Mouse (Mus musculus): ENCODE measurements at regions not wholly inside any gene's neighbourhood (a gene's known extent, or its start where the extent isn't known, plus 50 kb on each side); places are given as distances from the start of the nearest gene placed in this dataset.
A peak's percentile ranks its signal among the peaks of the same experiment; 100 is the strongest.

GRCm38 (mm10) chr6:98588979-98589378 lies 246.4 kb upstream of the Gm765 start:
- no peak overlapping the region for H3K27ac ChIP-seq
- no peaks in the 10 kb centered on the region for H3K9me3 ChIP-seq (replicated peaks)
- no peaks in the 10 kb centered on the region for H3K4me1 ChIP-seq
- no peak overlapping the region for H3K4me2 ChIP-seq
- H3K27me3 ChIP-seq (replicated peaks): no peaks in the 10 kb centered on the region
- H3K9ac ChIP-seq: no peak overlapping the region
- WGBS (ENCODE audit: insufficient replicate concordance): 36% methylated on average over 4 of the region's 4 CpGs
- H3K36me3 ChIP-seq: no peaks in the 10 kb centered on the region
- H3K4me3 ChIP-seq: no peak overlapping the region
- ATAC-seq: 0 out of 2 replicates have a peak, but pooled peaks have one; percentile 47

GRCm38 (mm10) chr6:98584541-98584940 lies 242.0 kb upstream of the Gm765 start:
- Histone ChIP-seq H3K4me1 (no peaks in the 10 kb centered on the region), H3K4me3 (no peak overlapping the region), H3K9ac (no peak overlapping the region), H3K4me2 (no peak overlapping the region), H3K9me3 (replicated peaks) (no peaks in the 10 kb centered on the region), H3K27me3 (replicated peaks) (no peaks in the 10 kb centered on the region), H3K27ac (no peak overlapping the region), H3K36me3 (no peaks in the 10 kb centered on the region)
- ATAC-seq: no peak
- WGBS (ENCODE audit: insufficient replicate concordance): 68% methylated on average over 4 of the region's 4 CpGs

GRCm38 (mm10) chr6:98582826-98583225 lies 240.3 kb upstream of the Gm765 start:
- Histone ChIP-seq H3K4me3 (no peak overlapping the region), H3K36me3 (no peaks in the 10 kb centered on the region), H3K27ac (no peak overlapping the region), H3K4me2 (no peak overlapping the region), H3K4me1 (no peaks in the 10 kb centered on the region), H3K9me3 (replicated peaks) (no peaks in the 10 kb centered on the region), H3K27me3 (replicated peaks) (no peaks in the 10 kb centered on the region), H3K9ac (no peak overlapping the region)
- 71% methylated on average over 2 of the region's 2 CpGs for WGBS (ENCODE audit: insufficient replicate concordance)
- ATAC-seq: no peak

DNA sequence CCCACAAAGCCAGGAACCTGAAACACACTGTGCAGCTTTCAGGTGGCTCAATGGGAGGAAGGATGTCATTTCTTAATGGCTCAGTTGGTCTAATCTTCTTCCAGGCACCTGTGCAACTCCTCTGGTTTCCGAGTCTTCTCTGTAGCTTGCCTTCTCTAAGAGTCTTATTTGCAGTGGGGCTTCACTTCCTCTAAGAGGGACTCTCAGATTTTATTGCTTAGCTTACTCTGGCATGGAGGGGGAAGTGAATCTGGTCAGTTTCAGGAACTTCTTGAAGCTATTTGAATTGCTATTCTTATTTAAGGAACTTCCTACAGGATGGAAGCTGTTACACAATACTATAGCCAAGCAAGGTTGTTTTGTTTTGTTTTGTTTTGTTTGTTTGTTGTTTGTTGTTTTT lies 232.7 kb upstream of the Gm765 start:
- no peak for ATAC-seq
- 59% methylated on average over 1 of the region's 1 CpGs for WGBS (ENCODE audit: insufficient replicate concordance)

GRCm38 (mm10) chr6:98555702-98556101 lies 213.1 kb upstream of the Gm765 start:
- H3K4me2 ChIP-seq: no peak overlapping the region
- no peaks in the 10 kb centered on the region for H3K4me1 ChIP-seq
- H3K9ac ChIP-seq: no peak overlapping the region
- no peaks in the 10 kb centered on the region for H3K36me3 ChIP-seq
- WGBS (ENCODE audit: insufficient replicate concordance): 64% methylated on average over 1 of the region's 1 CpGs
- H3K4me3 ChIP-seq: no peak overlapping the region
- H3K27ac ChIP-seq: no peak overlapping the region
- ATAC-seq: no peak
- no peaks in the 10 kb centered on the region for H3K9me3 ChIP-seq (replicated peaks)
- no peaks in the 10 kb centered on the region for H3K27me3 ChIP-seq (replicated peaks)

More for the DNA sequence above, 232.7 kb upstream of the Gm765 start:
- Histone ChIP-seq H3K4me2 (no peak overlapping the region), H3K36me3 (no peaks in the 10 kb centered on the region), H3K9ac (no peak overlapping the region), H3K27me3 (replicated peaks) (no peaks in the 10 kb centered on the region), H3K27ac (no peak overlapping the region), H3K9me3 (replicated peaks) (no peaks in the 10 kb centered on the region), H3K4me1 (no peaks in the 10 kb centered on the region), H3K4me3 (no peak overlapping the region)

GRCm38 (mm10) chr6:98553922-98554321 lies 211.4 kb upstream of the Gm765 start:
- Histone ChIP-seq H3K4me1 (no peaks in the 10 kb centered on the region), H3K36me3 (no peaks in the 10 kb centered on the region), H3K27me3 (replicated peaks) (no peaks in the 10 kb centered on the region), H3K27ac (no peak overlapping the region), H3K9me3 (replicated peaks) (no peaks in the 10 kb centered on the region), H3K4me3 (no peak overlapping the region), H3K9ac (no peak overlapping the region), H3K4me2 (no peak overlapping the region)
- 55% methylated on average over 1 of the region's 1 CpGs for WGBS (ENCODE audit: insufficient replicate concordance)
- no peak for ATAC-seq

- no peaks in the 10 kb centered on the region for H3K36me3 ChIP-seq
- no peaks in the 10 kb centered on the region for H3K4me1 ChIP-seq
- H3K4me3 ChIP-seq: no peak overlapping the region
- H3K4me2 ChIP-seq: no peak overlapping the region
- ATAC-seq: no peak
- H3K9me3 ChIP-seq (replicated peaks): no peaks in the 10 kb centered on the region
- no peaks in the 10 kb centered on the region for H3K27me3 ChIP-seq (replicated peaks)
- H3K27ac ChIP-seq: no peak overlapping the region
- 71% methylated on average over 3 of the region's 3 CpGs for WGBS (ENCODE audit: insufficient replicate concordance)
- no peak overlapping the region for H3K9ac ChIP-seq
These were observed 209.2 kb upstream of the Gm765 start for GRCm38 (mm10) chr6:98551781-98552180.

DNA sequence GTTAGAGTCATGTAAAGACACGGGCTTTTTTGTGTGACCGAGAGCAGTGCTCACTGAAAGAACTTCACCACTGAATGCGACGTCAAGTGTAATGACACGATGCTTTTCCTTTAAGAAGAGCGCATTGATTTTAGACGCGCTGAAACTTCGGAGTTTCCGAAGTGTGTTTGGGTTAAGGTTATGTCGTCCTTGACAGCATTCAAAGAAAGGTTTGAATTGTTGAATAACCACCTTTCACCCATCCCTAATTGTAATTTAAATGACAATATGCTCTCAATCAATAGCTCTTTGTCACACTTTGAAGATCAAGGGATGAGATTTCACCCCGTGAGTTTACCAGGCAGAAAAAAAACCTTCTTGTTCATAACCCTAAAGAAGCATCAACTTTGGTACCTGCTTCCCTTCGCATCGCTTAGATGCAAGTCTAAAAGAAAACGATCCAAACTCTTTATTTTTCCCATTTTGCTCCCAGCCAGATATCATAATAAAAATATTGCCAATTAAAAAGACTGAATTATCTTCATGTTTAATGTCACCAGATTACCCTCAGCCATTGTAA lies 184.4 kb upstream of the Gm765 start:
- H3K4me2 ChIP-seq: no peak overlapping the region
- H3K27me3 ChIP-seq (replicated peaks): no peaks in the 10 kb centered on the region
- 0 out of 2 replicates have a peak, but pooled peaks cover 3% of the 10 kb centered on the region for H3K4me1 ChIP-seq
- H3K9me3 ChIP-seq (replicated peaks): no peaks in the 10 kb centered on the region
- no peak overlapping the region for H3K27ac ChIP-seq
- 67% methylated on average over 15 of the region's 15 CpGs for WGBS (ENCODE audit: insufficient replicate concordance)
- H3K4me3 ChIP-seq: no peak overlapping the region
- H3K36me3 ChIP-seq: no peaks in the 10 kb centered on the region
- ATAC-seq: no peak
- H3K9ac ChIP-seq: no peak overlapping the region

DNA sequence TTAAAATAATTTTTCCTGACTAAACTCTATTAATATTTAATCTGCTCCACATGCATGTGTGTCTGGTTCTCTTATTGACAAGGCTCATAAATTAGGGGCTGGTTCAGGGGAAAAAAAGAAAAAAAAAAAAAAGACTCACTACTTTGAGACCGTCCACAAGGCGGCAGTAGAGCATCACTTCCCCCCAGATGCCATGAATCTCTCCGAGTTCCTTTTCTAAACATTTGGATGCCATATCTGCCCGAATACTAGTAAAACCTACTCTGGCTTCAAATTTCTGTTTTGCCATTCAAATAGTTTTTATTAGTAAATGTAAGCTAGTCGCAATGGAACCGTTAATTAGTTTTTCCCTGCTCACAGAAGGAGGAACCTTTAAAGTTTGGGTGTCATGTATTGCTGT lies 182.7 kb upstream of the Gm765 start:
- H3K9me3 ChIP-seq (replicated peaks): no peaks in the 10 kb centered on the region
- H3K36me3 ChIP-seq: no peaks in the 10 kb centered on the region
- H3K4me1 ChIP-seq: 0 out of 2 replicates have a peak, but pooled peaks cover 3% of the 10 kb centered on the region
- no peak overlapping the region for H3K4me3 ChIP-seq
- no peaks in the 10 kb centered on the region for H3K27me3 ChIP-seq (replicated peaks)
- H3K4me2 ChIP-seq: no peak overlapping the region
- H3K27ac ChIP-seq: no peak overlapping the region
- no peak for ATAC-seq
- WGBS (ENCODE audit: insufficient replicate concordance): 10% methylated on average over 6 of the region's 6 CpGs
- H3K9ac ChIP-seq: no peak overlapping the region

DNA sequence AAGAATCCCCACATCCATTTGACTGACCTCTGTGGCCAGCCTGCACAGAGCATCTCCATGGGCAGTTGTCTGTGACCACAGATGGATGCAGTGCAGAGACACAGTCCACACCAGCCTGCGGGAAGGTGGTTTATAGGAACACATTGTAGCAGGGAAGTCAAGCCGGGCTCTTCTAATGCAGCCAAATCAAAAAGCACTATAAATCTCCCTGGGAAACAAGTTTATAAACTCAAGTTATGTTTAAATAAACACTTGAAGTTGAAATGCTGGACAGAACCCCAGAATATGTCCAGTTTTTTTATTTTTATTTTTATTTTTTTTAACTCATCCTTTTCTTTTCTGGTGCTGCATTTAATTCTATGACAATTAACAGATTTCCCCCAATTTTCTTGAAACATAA lies 182.1 kb upstream of the Gm765 start:
- Histone ChIP-seq H3K4me1 (0 out of 2 replicates have a peak, but pooled peaks cover 3% of the 10 kb centered on the region), H3K4me3 (no peak overlapping the region), H3K4me2 (no peak overlapping the region), H3K36me3 (no peaks in the 10 kb centered on the region), H3K9ac (no peak overlapping the region), H3K27ac (no peak overlapping the region), H3K9me3 (replicated peaks) (no peaks in the 10 kb centered on the region), H3K27me3 (replicated peaks) (no peaks in the 10 kb centered on the region)
- WGBS (ENCODE audit: insufficient replicate concordance): 77% methylated on average over 2 of the region's 2 CpGs
- ATAC-seq: no peak

GRCm38 (mm10) chr6:98521526-98521925 lies 179.0 kb upstream of the Gm765 start:
- H3K27ac ChIP-seq: no peak overlapping the region
- no peak overlapping the region for H3K4me2 ChIP-seq
- H3K36me3 ChIP-seq: no peaks in the 10 kb centered on the region
- no peak for ATAC-seq
- H3K4me1 ChIP-seq: 0 out of 2 replicates have a peak, but pooled peaks cover 3% of the 10 kb centered on the region
- H3K27me3 ChIP-seq (replicated peaks): no peaks in the 10 kb centered on the region
- no peaks in the 10 kb centered on the region for H3K9me3 ChIP-seq (replicated peaks)
- WGBS (ENCODE audit: insufficient replicate concordance): 67% methylated on average over 10 of the region's 10 CpGs
- no peak overlapping the region for H3K4me3 ChIP-seq
- H3K9ac ChIP-seq: no peak overlapping the region

GRCm38 (mm10) chr6:98514826-98515225 lies 172.3 kb upstream of the Gm765 start:
- Histone ChIP-seq H3K27ac (no peak overlapping the region), H3K4me1 (no peaks in the 10 kb centered on the region), H3K9me3 (replicated peaks) (no peaks in the 10 kb centered on the region), H3K4me2 (no peak overlapping the region), H3K27me3 (replicated peaks) (no peaks in the 10 kb centered on the region), H3K9ac (no peak overlapping the region), H3K36me3 (no peaks in the 10 kb centered on the region), H3K4me3 (no peak overlapping the region)
- no peak for ATAC-seq
- WGBS (ENCODE audit: insufficient replicate concordance): 65% methylated on average over 3 of the region's 3 CpGs

- WGBS (ENCODE audit: insufficient replicate concordance): 39% methylated on average over 7 of the region's 7 CpGs
- H3K9ac ChIP-seq: no peak overlapping the region
These were observed 171.8 kb upstream of the Gm765 start for GRCm38 (mm10) chr6:98514376-98514775.

More at GRCm38 (mm10) chr6:98514376-98514775, 171.8 kb upstream of the Gm765 start:
- Histone ChIP-seq H3K27me3 (replicated peaks) (no peaks in the 10 kb centered on the region), H3K4me3 (no peak overlapping the region), H3K4me1 (no peaks in the 10 kb centered on the region), H3K9me3 (replicated peaks) (no peaks in the 10 kb centered on the region), H3K36me3 (no peaks in the 10 kb centered on the region), H3K4me2 (no peak overlapping the region), H3K27ac (no peak overlapping the region)
- ATAC-seq: no peak
